Mouse (Mus musculus) CH12.LX (cell line): ENCODE measurements around the gene Avpi1. TPM values are rescaled to one million over a fixed set of nuclear protein-coding genes. Genes with fewer than 3 reads are reported as not detected.

Source experiments
- DNase-seq: peaks from one replicate; pipeline ENCODE4 v3.0.0-alpha.2; 2013; ENCODE audit errors: extremely low read depth
- H3K27ac ChIP-seq: 2 replicates; pipeline ENCODE4 v1.5.1; 2012; ENCODE audit warnings: low read depth, mild to moderate bottlenecking, control low read depth, moderate library complexity; ENCODE audit not compliant: insufficient read depth
- H3K27me3 ChIP-seq: replicated peaks from 2 replicates; pipeline ENCODE3; 2012; ENCODE audit warnings: inconsistent platforms
- H3K36me3 ChIP-seq, 2 experiments: replicated peaks in 1 of 2; 2 replicates each; pipeline versions ENCODE3 to v1.6.1; 2012; ENCODE audit warnings: inconsistent platforms in 1 of 2, low read length in 1 of 2, mild to moderate bottlenecking in 1 of 2, mixed read lengths in 1 of 2, moderate library complexity in 1 of 2; ENCODE audit not compliant: control insufficient read depth in 1 of 2, insufficient read depth in 1 of 2
- H3K4me1 ChIP-seq, 2 experiments: 2 replicates each; pipeline ENCODE4 v1.6.1; 2012; ENCODE audit warnings: inconsistent platforms in 1 of 2, moderate library complexity in 1 of 2; ENCODE audit not compliant: insufficient read depth in 2 of 2, control insufficient read depth in 1 of 2
- H3K4me2 ChIP-seq: 2 replicates; pipeline ENCODE4 v1.6.1; 2012; ENCODE audit warnings: low read depth, mild to moderate bottlenecking, control low read depth; ENCODE audit not compliant: poor library complexity, insufficient read depth, severe bottlenecking
- H3K4me3 ChIP-seq, 3 experiments: fragments of 150-350 bp in 1 of 3; sonication (generic) in 1 of 3; replicated peaks in 1 of 3; 2 replicates each; pipeline versions ENCODE3 to v1.5.1; 2011 to 2012; ENCODE audit warnings: low read depth in 2 of 3, low read length in 2 of 3, mild to moderate bottlenecking in 2 of 3, moderate library complexity in 2 of 3, control low read depth in 1 of 3, improper control_type of control experiment in 1 of 3, inconsistent platforms in 1 of 3, mixed read lengths in 1 of 3; ENCODE audit not compliant: poor library complexity in 1 of 3
- H3K79me2 ChIP-seq: replicated peaks from 2 replicates; pipeline ENCODE4 v1.6.1; 2012; ENCODE audit warnings: mild to moderate bottlenecking, moderate library complexity; ENCODE audit not compliant: control insufficient read depth, poor library complexity, insufficient read depth, severe bottlenecking; ENCODE audit errors: extremely low read depth
- H3K9ac ChIP-seq: 2 replicates; pipeline ENCODE4 v1.6.1; 2012; ENCODE audit warnings: low read depth, mild to moderate bottlenecking, control low read depth, moderate library complexity; ENCODE audit not compliant: insufficient read depth
- H3K9me3 ChIP-seq: replicated peaks from 2 replicates; pipeline ENCODE3; 2012; ENCODE audit warnings: low read length, inconsistent platforms, mixed read lengths
- BHLHE40 ChIP-seq: IDR thresholded peaks from 2 replicates; pipeline ENCODE4 v1.6.1; 2011; ENCODE audit warnings: mild to moderate bottlenecking, low read depth, low read length, improper control_type of control experiment
- CHD1 ChIP-seq: IDR thresholded peaks from 2 replicates; pipeline ENCODE4 v1.6.1; 2012; ENCODE audit warnings: low read depth, low read length, improper control_type of control experiment, inconsistent platforms
- CHD2 ChIP-seq: IDR thresholded peaks from 2 replicates; pipeline ENCODE4 v1.6.1; 2011; ENCODE audit warnings: low read length, improper control_type of control experiment
- CTCF ChIP-seq, 2 experiments: IDR thresholded peaks in 1 of 2; conservative IDR thresholded peaks in 1 of 2; 2 replicates each; pipeline ENCODE4 v1.5.1; 2011 to 2012; ENCODE audit warnings: low read depth in 2 of 2, low read length in 2 of 2, improper control_type of control experiment in 1 of 2, inconsistent platforms in 1 of 2, mild to moderate bottlenecking in 1 of 2, moderate library complexity in 1 of 2
- E2F4 ChIP-seq: IDR thresholded peaks from 2 replicates; pipeline ENCODE4 v1.6.1; 2011; ENCODE audit warnings: low read depth, low read length, improper control_type of control experiment; ENCODE audit not compliant: insufficient replicate concordance
- EP300 ChIP-seq: IDR thresholded peaks from 2 replicates; pipeline ENCODE4 v1.6.1; 2011; ENCODE audit warnings: low read length, improper control_type of control experiment
- ETS1 ChIP-seq: conservative IDR thresholded peaks from 2 replicates; pipeline ENCODE4 v1.6.1; 2012; ENCODE audit warnings: low read depth, mild to moderate bottlenecking, inconsistent platforms, low read length, improper control_type of control experiment, moderate library complexity
- GABPA ChIP-seq: IDR thresholded peaks from 2 replicates; pipeline ENCODE4 v1.6.1; 2012; ENCODE audit warnings: low read depth, low read length, improper control_type of control experiment, inconsistent platforms; ENCODE audit not compliant: insufficient replicate concordance
- IRF4 ChIP-seq: IDR thresholded peaks from 2 replicates; pipeline ENCODE4 v1.6.1; 2014; ENCODE audit warnings: low read depth, mild to moderate bottlenecking, inconsistent platforms, low read length, improper control_type of control experiment
- JUND ChIP-seq: conservative IDR thresholded peaks from 2 replicates; pipeline ENCODE4 v1.6.1; 2011; ENCODE audit warnings: low read depth, low read length, improper control_type of control experiment
- MAFK ChIP-seq: IDR thresholded peaks from 2 replicates; pipeline ENCODE4 v1.6.1; 2011; ENCODE audit warnings: low read length, improper control_type of control experiment; ENCODE audit not compliant: insufficient replicate concordance
- MAZ ChIP-seq: IDR thresholded peaks from 2 replicates; pipeline ENCODE4 v1.6.1; 2012; ENCODE audit warnings: low read depth, mild to moderate bottlenecking, inconsistent platforms, low read length, improper control_type of control experiment, moderate library complexity
- MXI1 ChIP-seq: IDR thresholded peaks from 2 replicates; pipeline ENCODE4 v1.6.1; 2011; ENCODE audit warnings: mild to moderate bottlenecking, low read depth, low read length, improper control_type of control experiment
- MYC ChIP-seq: IDR thresholded peaks from 2 replicates; pipeline ENCODE4 v1.6.1; 2011; ENCODE audit warnings: low read depth, mild to moderate bottlenecking, improper control_type of control experiment, low read length
- PAX5 ChIP-seq: IDR thresholded peaks from 2 replicates; pipeline ENCODE4 v1.6.1; 2012; ENCODE audit warnings: low read length, inconsistent platforms, mixed read lengths
- RAD21 ChIP-seq: IDR thresholded peaks from 2 replicates; pipeline ENCODE4 v1.6.1; 2011; ENCODE audit warnings: low read depth, mild to moderate bottlenecking, low read length, improper control_type of control experiment, moderate library complexity
- RCOR1 ChIP-seq: conservative IDR thresholded peaks from 2 replicates; pipeline ENCODE4 v1.6.1; 2012; ENCODE audit warnings: low read depth, mild to moderate bottlenecking, inconsistent platforms, low read length, improper control_type of control experiment
- SIN3A ChIP-seq: IDR thresholded peaks from 2 replicates; pipeline ENCODE4 v1.6.1; 2012; ENCODE audit warnings: low read length, improper control_type of control experiment, inconsistent platforms
- TBP ChIP-seq: conservative IDR thresholded peaks from 2 replicates; pipeline ENCODE4 v1.6.1; 2011; ENCODE audit warnings: low read depth, low read length, improper control_type of control experiment
- UBTF ChIP-seq: IDR thresholded peaks from 2 replicates; pipeline ENCODE4 v1.6.1; 2012; ENCODE audit warnings: low read depth, mild to moderate bottlenecking, inconsistent platforms, low read length, improper control_type of control experiment, moderate library complexity
- USF1 ChIP-seq: IDR thresholded peaks from 2 replicates; pipeline ENCODE4 v1.6.1; 2014; ENCODE audit warnings: low read depth, mild to moderate bottlenecking, inconsistent platforms, low read length, improper control_type of control experiment
- USF2 ChIP-seq: conservative IDR thresholded peaks from 2 replicates; pipeline ENCODE4 v1.6.1; 2011; ENCODE audit warnings: low read depth, low read length, improper control_type of control experiment
- ZC3H11A ChIP-seq: IDR thresholded peaks from 2 replicates; pipeline ENCODE4 v1.6.1; 2012; ENCODE audit warnings: low read depth, mild to moderate bottlenecking, inconsistent platforms, low read length, improper control_type of control experiment
- ZKSCAN1 ChIP-seq: IDR thresholded peaks from 2 replicates; pipeline ENCODE4 v1.6.1; 2012; ENCODE audit warnings: low read depth, inconsistent platforms, low read length, improper control_type of control experiment, borderline replicate concordance
- ZMIZ1 ChIP-seq: IDR thresholded peaks from 2 replicates; pipeline ENCODE4 v1.6.1; 2012; ENCODE audit warnings: low read depth, mild to moderate bottlenecking, inconsistent platforms, low read length, improper control_type of control experiment
- ZNF384 ChIP-seq: IDR thresholded peaks from 2 replicates; pipeline ENCODE4 v1.6.1; 2012; ENCODE audit warnings: low read depth, low read length, improper control_type of control experiment, inconsistent platforms
- dilution Hi-C: fragments of 300-500 bp; cut with MboI; formaldehyde crosslinking; loops from 2 replicates; pipeline ENCODE4 v1.14.3; 2020; ENCODE audit warnings: low sequenced_read_pairs; ENCODE audit not compliant: extremely low pct_unique_long_range_greater_than_20kb, extremely low pct_ligation_motif_present
- in situ Hi-C: fragments of 300-500 bp; cut with MboI; formaldehyde crosslinking; loops from 3 replicates; pipeline ENCODE4 v1.14.3; 2019; ENCODE audit warnings: low sequenced_read_pairs, low pct_ligation_motif_present, low pct_unique_long_range_greater_than_20kb, mixed read lengths
- polyA plus RNA-seq: library from polyadenylated mRNA; unstranded; fragments of >175 nt; gene quantifications from 2 replicates; pipeline ENCODE4 v1.2.1, GENCODE M21; 2012; ENCODE audit warnings: low read depth; ENCODE audit not compliant: insufficient read length
- total RNA-seq, 2 experiments: library from RNA; depleted of rRNA; stranded (reverse); fragments of 300-350 nt in 1 of 2; fragments of >200 nt in 1 of 2; gene quantifications; 2 replicates each; pipeline ENCODE4 v1.2.3; 2012 to 2014

The Avpi1 gene
- total and polyA plus RNA-seq, 3 experiments = 5.9 to 9.3 (median 9.0) TPM

- in situ Hi-C loops = no loop called here
- TF ChIP-seq CHD1 (no peak), ZC3H11A (no peak), RAD21 (no peak), MYC (no peak), GABPA (no peak), IRF4 (no peak), USF2 (no peak), ETS1 (no peak), TBP (no peak), EP300 (no peak), MAFK (no peak), ZKSCAN1 (no peak), E2F4 (no peak)
- peaks cover 6 to 14% of the 10 kb centered on the region in 2 experiments; a peak in 2 of 4 replicates for H3K4me1 ChIP-seq
- no peak within 1 kb of the TSS for H3K27ac ChIP-seq
- no peak for DNase-seq
- H3K4me3 ChIP-seq = no peak within 1 kb of the TSS
- peaks cover 11% of the 10 kb centered on the region for H3K9me3 ChIP-seq
- H3K36me3 ChIP-seq = no peaks in the 10 kb centered on the region
- H3K9ac ChIP-seq = no peak within 1 kb of the TSS
- dilution Hi-C loops = no loop called here
- peaks cover 3% of the 10 kb centered on the region for H3K27me3 ChIP-seq
- no peak within 1 kb of the TSS for H3K4me2 ChIP-seq
- H3K79me2 ChIP-seq = no peaks in the 10 kb centered on the region
These were observed 18.4 kb upstream of the Avpi1 start, which contains the start of gene Marveld1 for GRCm38 (mm10) chr19:42147170-42147768. Gene Marveld1, plus strand, starts transcription at chr19:42147400.

DNA sequence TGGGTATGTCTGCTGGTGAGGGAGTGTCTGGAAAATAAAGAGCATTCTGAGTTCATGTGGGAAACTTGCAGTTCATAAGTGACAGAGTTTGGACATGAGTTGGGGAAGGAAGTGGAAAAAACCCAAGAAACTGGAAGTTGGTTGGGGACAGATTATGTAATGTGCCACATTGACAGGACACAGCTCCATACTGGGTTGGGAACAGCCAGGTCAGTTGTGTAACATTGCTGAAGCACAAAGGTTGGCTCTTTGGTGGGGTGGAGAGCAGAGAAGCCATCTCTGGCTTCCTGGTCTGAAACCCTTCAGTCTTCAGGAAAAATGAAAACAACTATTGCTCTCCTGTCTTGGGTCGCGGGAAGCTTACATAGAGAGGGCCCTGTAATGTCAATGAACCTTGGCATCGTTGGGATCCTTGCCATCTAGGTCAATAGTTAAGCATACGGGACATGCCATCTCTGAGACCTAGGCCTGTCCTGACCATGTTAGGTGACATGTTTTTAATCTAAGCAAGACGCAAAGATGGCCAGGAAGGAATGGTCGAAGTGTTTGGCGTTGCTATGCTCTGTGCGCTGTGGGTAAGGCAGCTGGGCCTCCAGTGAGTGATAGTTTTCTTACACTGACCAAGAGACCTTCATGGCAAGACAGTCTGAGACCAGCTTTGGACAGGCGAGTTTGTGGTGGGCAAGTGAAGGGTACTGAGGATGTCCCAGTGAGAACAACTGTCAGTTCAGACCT, 17.6 kb upstream of the Avpi1 start:
- TF ChIP-seq ZC3H11A = no peak
- TF ChIP-seq ZMIZ1 = no peak
- TF ChIP-seq CTCF (conservative IDR thresholded peaks at IDR 0.05 in 1 of 2, IDR thresholded peaks at IDR 0.05 in 1 of 2; ENCODE audit: low read depth in 2 of 2, low read length in 2 of 2) = no peak
- no peak for TF ChIP-seq SIN3A
- TF ChIP-seq UBTF = no peak
- TF ChIP-seq MAFK = no peak
- TF ChIP-seq ZNF384 = no peak
- TF ChIP-seq CHD2 = no peak
- no peak for TF ChIP-seq USF1
- TF ChIP-seq ETS1 = no peak
- TF ChIP-seq BHLHE40 = no peak
- no peak for TF ChIP-seq MXI1
- no peak for TF ChIP-seq RAD21
- TF ChIP-seq MAZ = no peak
- TF ChIP-seq RCOR1 = no peak
- no peak for TF ChIP-seq PAX5
- no peak for TF ChIP-seq JUND
- Histone ChIP-seq H3K4me3 (no peak overlapping the region), H3K9me3 (peaks cover 11% of the 10 kb centered on the region), H3K79me2 (no peaks in the 10 kb centered on the region), H3K4me2 (no peak overlapping the region), H3K27me3 (peaks cover 3% of the 10 kb centered on the region), H3K36me3 (no peaks in the 10 kb centered on the region), H3K9ac (no peak overlapping the region), H3K4me1 (peaks cover 4 to 14% of the 10 kb centered on the region in 2 experiments; a peak in 2 of 4 replicates), H3K27ac (no peak overlapping the region)
- in situ Hi-C loops (no loop called here), dilution Hi-C loops (no loop called here)
- DNase-seq = no peak
